Mouse (Mus musculus) lung, embryonic 15.5 days (tissue): Measurements from ENCODE around the gene Slc1a7. TPM values are rescaled to one million over a fixed set of nuclear protein-coding genes. Genes with fewer than 3 reads are reported as not detected.

Experiments
- ATAC-seq: fragments of 200-750 bp; cut with Nextera tagmentation; 2 replicates; pipeline ENCODE4 v1.8.0; 2017; ENCODE audit warnings: moderate number of reproducible peaks, borderline replicate concordance; ENCODE audit not compliant: low FRiP score, low TSS enrichment; ENCODE audit errors: extremely low read depth
- H3K27ac ChIP-seq: fragments of 300-500 bp; sonication (generic); 2 replicates; pipeline ENCODE4 v1.5.1; 2015; ENCODE audit warnings: moderate library complexity, mild to moderate bottlenecking, inconsistent platforms
- H3K27me3 ChIP-seq: fragments of 300-500 bp; sonication (generic); 2 replicates; pipeline ENCODE4 v1.6.1; 2015; ENCODE audit warnings: inconsistent platforms
- H3K36me3 ChIP-seq: fragments of 300-500 bp; sonication (generic); 2 replicates; pipeline ENCODE4 v1.6.1; 2015; ENCODE audit warnings: inconsistent platforms
- H3K4me1 ChIP-seq: fragments of 300-500 bp; sonication (generic); 2 replicates; pipeline ENCODE4 v1.6.1; 2015; ENCODE audit warnings: inconsistent platforms
- H3K4me2 ChIP-seq: fragments of 300-500 bp; sonication (generic); 2 replicates; pipeline ENCODE4 v1.6.1; 2015; ENCODE audit warnings: inconsistent platforms, mild to moderate bottlenecking, moderate library complexity
- H3K4me3 ChIP-seq: fragments of 300-500 bp; sonication (generic); 2 replicates; pipeline ENCODE4 v1.5.1; 2015; ENCODE audit warnings: mild to moderate bottlenecking, inconsistent platforms
- H3K9ac ChIP-seq: fragments of 300-500 bp; sonication (generic); 2 replicates; pipeline ENCODE4 v1.6.1; 2015; ENCODE audit warnings: inconsistent platforms
- H3K9me3 ChIP-seq: fragments of 300-500 bp; sonication (generic); 2 replicates; pipeline ENCODE4 v1.6.1; 2016; ENCODE audit warnings: inconsistent platforms
- WGBS: fragments of 180-500 bp; shearing (Covaris S2); methylation state at CpG from one replicate; pipeline ENCODE4 v1.1.7; 2015; 5-methylcytosine and 5-hydroxymethylcytosine counted together
- polyA plus RNA-seq: library from polyadenylated mRNA; unstranded; fragments of >200 nt; fragmentation: Nextera tagmentation; extraction: Ambion mirVana; gene quantifications from 2 replicates; pipeline ENCODE4 v1.2.1, GENCODE M21; 2015

Slc1a7 gene
- polyA plus RNA-seq, 1 experiment from 2014 or later = 0.10 TPM

- ATAC-seq = no peak
- H3K4me3 ChIP-seq = no peak overlapping the region
- H3K9me3 ChIP-seq = no peaks in the 10 kb centered on the region
- no peaks in the 10 kb centered on the region for H3K27me3 ChIP-seq
- H3K36me3 ChIP-seq = peaks cover 46% of the 10 kb centered on the region
- no peak overlapping the region for H3K9ac ChIP-seq
- 91% methylated on average over 5 of the region's 5 CpGs for WGBS
- peaks cover 7% of the 10 kb centered on the region for H3K4me1 ChIP-seq
- no peak overlapping the region for H3K27ac ChIP-seq
- no peak overlapping the region for H3K4me2 ChIP-seq
Measured at GRCm38 (mm10) chr4:108062524-108062923, 94.4 kb downstream of the Slc1a7 start.

Other genes with a start within 250 kb of the Slc1a7 start
- 1.1 and 1.2 TPM in 2 replicates for gene Lrp8, start 166.1 kb upstream of the Slc1a7 start, polyA plus RNA-seq
- 189 and 210 TPM in 2 replicates for gene Magoh, start 88.6 kb upstream of the Slc1a7 start, polyA plus RNA-seq
- gene 0610037L13Rik, start 78.5 kb upstream of the Slc1a7 start, polyA plus RNA-seq = 121 and 128 TPM in 2 replicates
- 43.8 and 45.0 TPM in 2 replicates for gene Cpt2, start 44.7 kb upstream of the Slc1a7 start, polyA plus RNA-seq
- 1.1 and 1.3 TPM in 2 replicates for gene Podn, start 128.1 kb downstream of the Slc1a7 start, polyA plus RNA-seq
- gene Scp2, start 176.7 kb downstream of the Slc1a7 start, polyA plus RNA-seq = 302 and 311 TPM in 2 replicates
- 46.1 and 46.7 TPM in 2 replicates for gene Echdc2, start 197.1 kb downstream of the Slc1a7 start, polyA plus RNA-seq
- 0.06 and 0.11 TPM in 2 replicates for gene Zyg11a, start 249.7 kb downstream of the Slc1a7 start, polyA plus RNA-seq